Mouse (Mus musculus): ENCODE results near the gene Slc36a3. TPM values are rescaled to one million over a fixed set of nuclear protein-coding genes. Genes with fewer than 3 reads are reported as not detected.

Gene Slc36a3
- polyA plus RNA-seq, 1 experiment from 2014 or later = not detected

GRCm38 (mm10) chr11:55179856-55180255 is 28.3 kb upstream of the Slc36a3 start:
- H3K27ac ChIP-seq (ENCODE audit: low read depth) = no peak overlapping the region
- 85% methylated on average over 3 of the region's 3 CpGs for WGBS
- H3K9me3 ChIP-seq (ENCODE audit: control insufficient read depth, low read length) = no peaks in the 10 kb centered on the region
- no peak overlapping the region for H3K9ac ChIP-seq (ENCODE audit: low read length)
- no peaks in the 10 kb centered on the region for H3K4me1 ChIP-seq (replicated peaks; ENCODE audit: control insufficient read depth, insufficient read depth, low read length)
- no peaks in the 10 kb centered on the region for H3K36me3 ChIP-seq (ENCODE audit: control insufficient read depth, insufficient read depth, low read length)
- no peak overlapping the region for H3K4me3 ChIP-seq (ENCODE audit: low read depth, low read length)
- H3K27me3 ChIP-seq (replicated peaks; ENCODE audit: control insufficient read depth, insufficient read depth, low read length) = no peaks in the 10 kb centered on the region
- no peak overlapping the region for H3K4me2 ChIP-seq (ENCODE audit: low read length)
- ATAC-seq (replicated peaks; ENCODE audit: low FRiP score, low TSS enrichment, low read depth) (no peak), DNase-seq (ENCODE audit: low spot score) (no peak)

- no peak for DNase-seq (ENCODE audit: low spot score)
- no peak overlapping the region for H3K27ac ChIP-seq (ENCODE audit: low read depth)
- no peak overlapping the region for H3K9ac ChIP-seq (ENCODE audit: low read length)
- H3K27me3 ChIP-seq (replicated peaks; ENCODE audit: control insufficient read depth, insufficient read depth, low read length) = no peaks in the 10 kb centered on the region
- 82% methylated on average over 4 of the region's 4 CpGs for WGBS
- H3K9me3 ChIP-seq (ENCODE audit: control insufficient read depth, low read length) = no peaks in the 10 kb centered on the region
- no peaks in the 10 kb centered on the region for H3K4me1 ChIP-seq (replicated peaks; ENCODE audit: control insufficient read depth, insufficient read depth, low read length)
- ATAC-seq (replicated peaks; ENCODE audit: low FRiP score, low TSS enrichment, low read depth) = no peak
- no peak overlapping the region for H3K4me3 ChIP-seq (ENCODE audit: low read depth, low read length)
- H3K4me2 ChIP-seq (ENCODE audit: low read length) = no peak overlapping the region
- no peaks in the 10 kb centered on the region for H3K36me3 ChIP-seq (ENCODE audit: control insufficient read depth, insufficient read depth, low read length)
Measured at GRCm38 (mm10) chr11:55178830-55179229, 27.3 kb upstream of the Slc36a3 start.

DNA sequence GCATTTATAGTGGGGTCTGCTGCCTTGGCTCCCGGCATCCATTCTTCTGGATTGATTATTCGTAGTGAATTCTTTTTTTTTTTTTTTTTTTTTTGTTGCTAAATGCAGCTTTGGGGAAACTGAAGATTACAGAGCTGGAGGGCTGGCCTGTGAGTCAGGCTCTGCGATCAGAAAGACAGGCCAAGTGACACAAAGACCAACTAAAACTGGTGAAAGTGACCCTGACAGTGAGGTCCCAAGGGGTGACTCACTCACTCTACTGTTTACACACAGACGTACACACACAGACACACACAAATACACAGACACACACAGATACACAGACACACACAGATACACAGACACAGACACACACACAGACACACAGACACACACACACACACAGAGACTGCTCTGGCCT is 19.0 kb upstream of the Slc36a3 start:
- Histone ChIP-seq H3K4me2 (ENCODE audit: low read length) (no peak overlapping the region), H3K36me3 (ENCODE audit: control insufficient read depth, insufficient read depth, low read length) (no peaks in the 10 kb centered on the region), H3K4me1 (replicated peaks; ENCODE audit: control insufficient read depth, insufficient read depth, low read length) (no peaks in the 10 kb centered on the region), H3K9me3 (ENCODE audit: control insufficient read depth, low read length) (no peaks in the 10 kb centered on the region), H3K9ac (ENCODE audit: low read length) (no peak overlapping the region), H3K27ac (ENCODE audit: low read depth) (no peak overlapping the region), H3K4me3 (ENCODE audit: low read depth, low read length) (no peak overlapping the region), H3K27me3 (replicated peaks; ENCODE audit: control insufficient read depth, insufficient read depth, low read length) (no peaks in the 10 kb centered on the region)
- ATAC-seq (replicated peaks; ENCODE audit: low FRiP score, low TSS enrichment, low read depth) = no peak
- DNase-seq (ENCODE audit: low spot score) = no peak
- WGBS = 77% methylated on average over 4 of the region's 4 CpGs

DNA sequence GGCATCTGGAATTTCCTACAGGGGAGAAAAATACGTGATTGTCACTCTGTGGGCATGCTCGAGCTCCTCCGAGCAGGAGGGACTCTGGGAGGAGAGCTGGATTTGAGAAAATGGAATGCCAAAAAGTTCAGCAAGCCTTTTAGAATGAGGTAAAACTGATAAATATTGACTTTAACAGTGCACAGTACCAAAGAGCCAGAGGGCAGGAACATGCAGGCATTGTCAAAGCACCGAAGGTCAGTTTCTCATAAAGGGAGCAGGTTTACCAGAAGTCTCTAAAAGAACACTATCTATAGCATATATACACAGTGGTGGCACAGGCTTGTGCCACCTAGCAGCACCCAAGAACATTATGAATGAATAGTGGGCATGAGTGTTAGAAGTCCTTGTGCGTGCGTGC is 17.4 kb upstream of the Slc36a3 start:
- 88% methylated on average over 6 of the region's 6 CpGs for WGBS
- no peaks in the 10 kb centered on the region for H3K36me3 ChIP-seq (ENCODE audit: control insufficient read depth, insufficient read depth, low read length)
- no peak overlapping the region for H3K27ac ChIP-seq (ENCODE audit: low read depth)
- DNase-seq (ENCODE audit: low spot score) (no peak), ATAC-seq (replicated peaks; ENCODE audit: low FRiP score, low TSS enrichment, low read depth) (no peak)
- no peaks in the 10 kb centered on the region for H3K9me3 ChIP-seq (ENCODE audit: control insufficient read depth, low read length)
- no peak overlapping the region for H3K4me3 ChIP-seq (ENCODE audit: low read depth, low read length)
- no peak overlapping the region for H3K4me2 ChIP-seq (ENCODE audit: low read length)
- no peak overlapping the region for H3K9ac ChIP-seq (ENCODE audit: low read length)
- H3K27me3 ChIP-seq (replicated peaks; ENCODE audit: control insufficient read depth, insufficient read depth, low read length) = no peaks in the 10 kb centered on the region
- no peaks in the 10 kb centered on the region for H3K4me1 ChIP-seq (replicated peaks; ENCODE audit: control insufficient read depth, insufficient read depth, low read length)

DNA sequence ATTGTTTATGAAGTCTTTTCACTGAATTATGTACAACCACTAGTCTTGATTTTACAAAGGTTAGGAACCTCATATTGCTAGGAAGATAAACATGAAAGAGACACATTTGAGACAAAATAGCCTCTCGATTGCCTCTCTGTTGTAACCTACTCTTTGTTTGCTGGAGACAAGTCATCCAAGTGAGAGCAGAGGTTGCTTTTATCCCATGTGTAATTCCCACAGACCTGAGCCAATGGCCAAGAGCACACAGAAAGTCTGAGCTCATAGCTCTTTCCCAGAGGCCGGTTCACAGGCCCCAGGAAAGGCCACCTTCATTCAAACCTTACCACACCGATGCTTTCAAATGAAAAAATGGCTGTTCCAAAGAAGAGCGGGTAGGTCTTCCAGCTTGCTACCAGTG is 17.0 kb upstream of the Slc36a3 start:
- Histone ChIP-seq H3K27me3 (replicated peaks; ENCODE audit: control insufficient read depth, insufficient read depth, low read length) (no peaks in the 10 kb centered on the region), H3K9me3 (ENCODE audit: control insufficient read depth, low read length) (no peaks in the 10 kb centered on the region), H3K4me1 (replicated peaks; ENCODE audit: control insufficient read depth, insufficient read depth, low read length) (no peaks in the 10 kb centered on the region), H3K36me3 (ENCODE audit: control insufficient read depth, insufficient read depth, low read length) (no peaks in the 10 kb centered on the region), H3K4me2 (ENCODE audit: low read length) (no peak overlapping the region), H3K27ac (ENCODE audit: low read depth) (no peak overlapping the region), H3K9ac (ENCODE audit: low read length) (no peak overlapping the region), H3K4me3 (ENCODE audit: low read depth, low read length) (no peak overlapping the region)
- ATAC-seq (replicated peaks; ENCODE audit: low FRiP score, low TSS enrichment, low read depth) = no peak
- DNase-seq (ENCODE audit: low spot score) = no peak
- 86% methylated on average over 4 of the region's 4 CpGs for WGBS

DNA sequence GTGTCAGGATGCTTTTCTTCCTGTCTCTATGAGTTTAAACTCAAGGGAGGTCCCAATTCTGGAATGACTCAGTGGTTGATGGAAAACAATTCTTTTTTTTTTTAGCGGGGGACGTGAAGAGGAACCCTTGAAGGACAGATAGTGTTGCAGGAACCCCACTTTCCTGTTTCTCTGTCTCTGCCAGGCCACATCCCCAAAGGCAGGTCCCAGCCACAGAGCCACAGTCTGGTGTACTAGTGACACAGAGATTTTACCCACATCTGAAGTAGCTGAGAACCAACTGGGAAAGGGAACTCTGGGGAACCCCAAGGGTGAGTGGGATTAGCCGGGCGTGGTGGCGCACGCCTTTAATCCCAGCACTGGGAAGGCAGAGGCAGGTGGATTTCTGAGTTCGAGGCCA is 14.2 kb upstream of the Slc36a3 start:
- ATAC-seq (replicated peaks; ENCODE audit: low FRiP score, low TSS enrichment, low read depth) (no peak), DNase-seq (ENCODE audit: low spot score) (no peak)
- Histone ChIP-seq H3K9me3 (ENCODE audit: control insufficient read depth, low read length) (no peaks in the 10 kb centered on the region), H3K9ac (ENCODE audit: low read length) (no peak overlapping the region), H3K4me3 (ENCODE audit: low read depth, low read length) (no peak overlapping the region), H3K27me3 (replicated peaks; ENCODE audit: control insufficient read depth, insufficient read depth, low read length) (no peaks in the 10 kb centered on the region), H3K4me1 (replicated peaks; ENCODE audit: control insufficient read depth, insufficient read depth, low read length) (no peaks in the 10 kb centered on the region), H3K4me2 (ENCODE audit: low read length) (no peak overlapping the region), H3K36me3 (ENCODE audit: control insufficient read depth, insufficient read depth, low read length) (no peaks in the 10 kb centered on the region), H3K27ac (ENCODE audit: low read depth) (no peak overlapping the region)
- WGBS = 90% methylated on average over 7 of the region's 7 CpGs

GRCm38 (mm10) chr11:55164723-55165122 is 13.2 kb upstream of the Slc36a3 start:
- DNase-seq (ENCODE audit: low spot score) = no peak

GRCm38 (mm10) chr11:55162670-55163069 is 11.2 kb upstream of the Slc36a3 start:
- H3K4me1 ChIP-seq (replicated peaks; ENCODE audit: control insufficient read depth, insufficient read depth, low read length) = no peaks in the 10 kb centered on the region
- H3K4me2 ChIP-seq (ENCODE audit: low read length) = no peak overlapping the region
- no peaks in the 10 kb centered on the region for H3K36me3 ChIP-seq (ENCODE audit: control insufficient read depth, insufficient read depth, low read length)
- DNase-seq (ENCODE audit: low spot score) (peak; percentile 57), ATAC-seq (replicated peaks; ENCODE audit: low FRiP score, low TSS enrichment, low read depth) (0 out of 2 replicates have a peak, but pooled peaks have one; percentile 12)
- H3K9me3 ChIP-seq (ENCODE audit: control insufficient read depth, low read length) = no peaks in the 10 kb centered on the region
- H3K27ac ChIP-seq (ENCODE audit: low read depth) = no peak overlapping the region
- WGBS = 47% methylated on average over 9 of the region's 9 CpGs
- H3K4me3 ChIP-seq (ENCODE audit: low read depth, low read length) = no peak overlapping the region
- no peak overlapping the region for H3K9ac ChIP-seq (ENCODE audit: low read length)
- no peaks in the 10 kb centered on the region for H3K27me3 ChIP-seq (replicated peaks; ENCODE audit: control insufficient read depth, insufficient read depth, low read length)

More at GRCm38 (mm10) chr11:55164723-55165122, 13.2 kb upstream of the Slc36a3 start:
- no peaks in the 10 kb centered on the region for H3K4me1 ChIP-seq (replicated peaks; ENCODE audit: control insufficient read depth, insufficient read depth, low read length)
- no peak overlapping the region for H3K9ac ChIP-seq (ENCODE audit: low read length)
- no peaks in the 10 kb centered on the region for H3K9me3 ChIP-seq (ENCODE audit: control insufficient read depth, low read length)
- H3K4me3 ChIP-seq (ENCODE audit: low read depth, low read length) = no peak overlapping the region
- H3K36me3 ChIP-seq (ENCODE audit: control insufficient read depth, insufficient read depth, low read length) = no peaks in the 10 kb centered on the region
- ATAC-seq (replicated peaks; ENCODE audit: low FRiP score, low TSS enrichment, low read depth) = no peak
- no peak overlapping the region for H3K27ac ChIP-seq (ENCODE audit: low read depth)
- WGBS = 45% methylated on average over 3 of the region's 3 CpGs
- H3K27me3 ChIP-seq (replicated peaks; ENCODE audit: control insufficient read depth, insufficient read depth, low read length) = no peaks in the 10 kb centered on the region
- H3K4me2 ChIP-seq (ENCODE audit: low read length) = no peak overlapping the region

- no peak overlapping the region for H3K4me2 ChIP-seq (ENCODE audit: low read length)
- H3K36me3 ChIP-seq (ENCODE audit: control insufficient read depth, insufficient read depth, low read length) = no peaks in the 10 kb centered on the region
- H3K9me3 ChIP-seq (ENCODE audit: control insufficient read depth, low read length) = no peaks in the 10 kb centered on the region
- DNase-seq (ENCODE audit: low spot score) (peak; percentile 91), ATAC-seq (replicated peaks; ENCODE audit: low FRiP score, low TSS enrichment, low read depth) (peak; percentile 5; the same call in 1 of the 2 replicates)
- H3K4me1 ChIP-seq (replicated peaks; ENCODE audit: control insufficient read depth, insufficient read depth, low read length) = no peaks in the 10 kb centered on the region
- H3K9ac ChIP-seq (ENCODE audit: low read length) = no peak overlapping the region
- H3K27ac ChIP-seq (ENCODE audit: low read depth) = no peak overlapping the region
- no peaks in the 10 kb centered on the region for H3K27me3 ChIP-seq (replicated peaks; ENCODE audit: control insufficient read depth, insufficient read depth, low read length)
- 51% methylated on average over 13 of the region's 13 CpGs for WGBS
- H3K4me3 ChIP-seq (ENCODE audit: low read depth, low read length) = no peak overlapping the region
Measured at GRCm38 (mm10) chr11:55158785-55159359, 7.4 kb upstream of the Slc36a3 start.

All from intestine, embryonic 14.5 days (tissue).